Mouse (Mus musculus) stomach, embryonic 16.5 days (tissue): Measurements from ENCODE around the gene Map4k5. TPM values are rescaled to one million over a fixed set of nuclear protein-coding genes. Genes with fewer than 3 reads are reported as not detected.

Experiments used
- ATAC-seq: fragments of 200-750 bp; cut with Nextera tagmentation; 2 replicates; pipeline ENCODE4 v1.8.0; 2017; ENCODE audit warnings: moderate number of reproducible peaks, moderate TSS enrichment; ENCODE audit not compliant: insufficient read depth, low FRiP score
- H3K27ac ChIP-seq: fragments of 300-500 bp; sonication (generic); 2 replicates; pipeline ENCODE4 v1.5.1; 2014; ENCODE audit warnings: low read length
- H3K27me3 ChIP-seq: fragments of 300-500 bp; sonication (generic); 2 replicates; pipeline ENCODE4 v1.6.1; 2014; ENCODE audit warnings: low read length, control low read depth, mixed read lengths; ENCODE audit not compliant: control insufficient read depth, insufficient read depth
- H3K36me3 ChIP-seq: fragments of 300-500 bp; sonication (generic); 2 replicates; pipeline ENCODE4 v1.6.1; 2014; ENCODE audit warnings: low read length; ENCODE audit not compliant: control insufficient read depth, insufficient read depth
- H3K4me1 ChIP-seq: fragments of 300-500 bp; sonication (generic); 2 replicates; pipeline ENCODE4 v1.6.1; 2014; ENCODE audit warnings: low read length, control low read depth, mixed read lengths; ENCODE audit not compliant: control insufficient read depth, insufficient read depth
- H3K4me2 ChIP-seq: fragments of 300-500 bp; sonication (generic); 2 replicates; pipeline ENCODE4 v1.6.1; 2014; ENCODE audit warnings: low read depth, low read length, mixed read lengths
- H3K4me3 ChIP-seq: fragments of 300-500 bp; sonication (generic); replicated peaks from 2 replicates; pipeline ENCODE4 v1.5.1; 2014; ENCODE audit warnings: mild to moderate bottlenecking, low read length
- H3K9ac ChIP-seq: fragments of 300-500 bp; sonication (generic); 2 replicates; pipeline ENCODE4 v1.6.1; 2014; ENCODE audit warnings: low read length
- H3K9me3 ChIP-seq: fragments of 300-500 bp; sonication (generic); replicated peaks from 2 replicates; pipeline ENCODE4 v1.6.1; 2016; ENCODE audit warnings: low read length, control low read depth; ENCODE audit not compliant: control insufficient read depth
- WGBS: fragments of 180-500 bp; shearing (Covaris S2); extraction: QIAGEN DNeasy Blood & Tissue Kit; methylation state at CpG from one replicate; pipeline ENCODE4 v1.1.7; 2014; 5-methylcytosine and 5-hydroxymethylcytosine counted together
- microRNA counts: library from miRNA; unstranded; fragments of <30 nt; microRNA quantifications from one replicate; lab custom pipeline; 2016
- microRNA-seq: library from miRNA; unstranded; fragments of <30 nt; microRNA quantifications from one replicate; pipeline ENCODE4, GENCODE M21; 2016
- polyA plus RNA-seq: library from polyadenylated mRNA; unstranded; fragments of >200 nt; fragmentation: Nextera tagmentation; extraction: Ambion mirVana; gene quantifications from 2 replicates; pipeline ENCODE4 v1.2.1, GENCODE M21; 2015

The Map4k5 gene
- polyA plus RNA-seq, 1 experiment from 2014 or later = 24.3 TPM

GRCm38 (mm10) chr12:69759267-69759885 is 133.6 kb downstream of the Map4k5 start:
- Histone ChIP-seq H3K27ac (peak overlapping the region; percentile 77; the same call in 1 of the 2 replicates), H3K27me3 (no peaks in the 10 kb centered on the region), H3K9ac (no peak overlapping the region), H3K9me3 (no peaks in the 10 kb centered on the region), H3K4me3 (no peak overlapping the region), H3K36me3 (no peaks in the 10 kb centered on the region), H3K4me1 (peaks cover 30% of the 10 kb centered on the region), H3K4me2 (peak overlapping the region; percentile 63; the same call in 1 of the 2 replicates)
- 52% methylated on average over 3 of the region's 7 CpGs for WGBS
- ATAC-seq = no peak

DNA sequence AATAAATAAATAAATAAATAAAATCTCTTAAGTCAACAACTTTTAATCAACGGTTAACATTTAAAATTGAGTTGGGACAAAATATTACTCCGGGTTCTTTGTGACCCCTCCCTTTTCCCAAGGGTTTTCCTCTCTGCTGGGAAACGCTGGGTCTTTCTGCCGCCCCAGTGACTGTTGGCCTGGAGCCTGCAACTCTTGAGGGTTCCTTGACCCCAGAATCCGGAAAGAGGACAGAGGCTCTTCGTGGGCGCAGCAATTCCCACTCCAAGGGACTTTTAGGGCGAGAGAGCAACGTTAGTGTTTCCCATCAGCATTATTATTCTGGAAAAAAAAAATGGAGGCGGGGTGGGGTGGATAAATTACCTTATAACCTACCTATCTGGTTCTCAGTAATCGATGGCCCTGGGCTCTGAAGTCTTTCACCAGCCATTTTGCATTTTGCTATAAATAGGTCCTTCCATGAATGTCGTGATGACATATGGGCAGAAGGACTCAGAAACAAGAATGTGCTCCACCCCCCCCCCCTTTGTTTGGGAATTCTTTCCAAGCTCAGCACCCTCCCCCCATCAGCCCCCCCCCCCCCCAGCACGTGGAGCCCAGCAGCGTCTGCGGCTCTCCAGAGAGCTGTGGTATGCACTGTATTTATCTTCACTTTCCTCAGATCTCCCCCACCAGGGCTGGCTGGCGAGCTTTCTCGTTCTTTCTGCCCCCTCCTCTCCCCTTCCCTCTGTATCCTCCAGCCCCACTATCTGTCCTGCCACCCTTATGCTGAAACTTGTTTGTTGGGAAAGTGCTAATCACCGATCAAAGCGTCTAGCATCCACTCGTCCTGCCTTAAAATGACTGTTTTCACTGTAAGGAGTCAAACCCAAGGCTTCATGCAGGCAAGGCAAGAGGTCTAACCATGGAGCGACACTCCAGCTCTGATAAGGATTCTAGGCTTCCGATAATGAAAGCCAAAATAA is 134.5 kb downstream of the Map4k5 start:
- Histone ChIP-seq H3K27ac (peak overlapping the region; percentile 77), H3K4me3 (peak overlapping the region; percentile 36)
- peak; percentile 51; the same call in 1 of the 2 replicates for ATAC-seq

GRCm38 (mm10) chr12:69757418-69758141 is 135.4 kb downstream of the Map4k5 start:
- H3K36me3 ChIP-seq = no peaks in the 10 kb centered on the region
- peak overlapping the region; percentile 73 for H3K27ac ChIP-seq
- H3K9ac ChIP-seq = peak overlapping the region; percentile 65
- H3K4me2 ChIP-seq = peak overlapping the region; percentile 63
- no peaks in the 10 kb centered on the region for H3K9me3 ChIP-seq
- 5% methylated on average over 22 of the region's 22 CpGs for WGBS
- ATAC-seq = peak; percentile 88
- H3K4me3 ChIP-seq = peak overlapping the region; percentile 36
- no peaks in the 10 kb centered on the region for H3K27me3 ChIP-seq
- peaks cover 30% of the 10 kb centered on the region for H3K4me1 ChIP-seq

More for the DNA sequence above, 134.5 kb downstream of the Map4k5 start:
- Histone ChIP-seq H3K9ac (peak overlapping the region; percentile 61), H3K4me1 (peaks cover 30% of the 10 kb centered on the region), H3K9me3 (no peaks in the 10 kb centered on the region), H3K4me2 (peak overlapping the region; percentile 63), H3K27me3 (no peaks in the 10 kb centered on the region), H3K36me3 (no peaks in the 10 kb centered on the region)
- 5% methylated on average over 22 of the region's 22 CpGs for WGBS

DNA sequence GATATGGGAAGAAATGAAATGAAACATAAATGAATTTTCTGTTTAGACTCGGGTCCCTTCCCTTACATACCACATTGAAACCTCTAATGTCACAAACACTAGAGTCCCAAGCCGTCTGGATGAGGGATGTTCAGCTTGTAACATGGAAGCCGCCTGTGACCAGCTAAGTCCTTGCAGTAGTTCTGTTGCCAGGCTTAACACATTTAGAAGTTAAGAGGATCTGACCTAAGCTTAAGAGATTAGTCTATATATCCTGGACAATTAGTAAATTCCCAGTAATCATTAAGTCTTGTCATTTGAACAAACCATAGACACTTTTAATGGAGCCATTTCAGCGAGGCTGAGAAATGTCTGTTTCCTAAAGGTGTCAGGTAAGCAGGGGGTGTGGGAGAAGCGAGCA is 137.0 kb downstream of the Map4k5 start:
- H3K27ac ChIP-seq = no peak overlapping the region
- H3K4me1 ChIP-seq = peaks cover 30% of the 10 kb centered on the region
- no peak overlapping the region for H3K4me2 ChIP-seq
- WGBS = 80% methylated on average over 5 of the region's 5 CpGs
- H3K4me3 ChIP-seq = no peak overlapping the region
- H3K27me3 ChIP-seq = no peaks in the 10 kb centered on the region
- no peak overlapping the region for H3K9ac ChIP-seq
- H3K9me3 ChIP-seq = no peaks in the 10 kb centered on the region
- no peaks in the 10 kb centered on the region for H3K36me3 ChIP-seq
- ATAC-seq = no peak

DNA sequence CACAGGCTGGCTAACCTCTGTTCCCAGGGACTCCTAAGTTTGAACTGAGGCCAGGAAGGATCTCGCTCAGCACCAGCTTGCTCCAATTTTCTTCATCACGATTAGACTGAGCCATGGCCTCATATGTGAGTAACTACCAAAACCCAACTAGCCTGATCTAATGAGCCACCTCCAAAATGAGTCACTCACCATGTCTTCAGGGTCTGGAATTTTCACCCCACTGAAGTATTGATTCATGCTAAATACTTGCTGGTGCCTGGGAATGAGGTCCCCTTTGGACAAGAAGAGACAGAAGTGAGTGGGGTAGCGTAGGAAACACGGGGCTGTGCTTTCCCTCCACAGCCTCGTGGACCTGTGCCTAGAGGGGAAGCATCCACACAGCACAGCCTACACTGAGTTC is 139.1 kb downstream of the Map4k5 start:
- Histone ChIP-seq H3K4me1 (peaks cover 24% of the 10 kb centered on the region), H3K27me3 (no peaks in the 10 kb centered on the region), H3K9ac (no peak overlapping the region), H3K4me3 (no peak overlapping the region), H3K9me3 (no peaks in the 10 kb centered on the region), H3K36me3 (no peaks in the 10 kb centered on the region), H3K4me2 (no peak overlapping the region), H3K27ac (no peak overlapping the region)
- 75% methylated on average over 5 of the region's 5 CpGs for WGBS
- no peak for ATAC-seq

MicroRNA genes within 50 kb of the gene (microRNA counts, 519-probe panel; counts per million panel counts)
- not detected for microRNA mmu-miR-681 (lab: Ali Mortazavi, UCI)

Small RNA genes within 50 kb of the gene (microRNA-seq; reads per million reads assigned to microRNA genes)
- not detected for gene Mir681

Other genes with a start within 250 kb of the Map4k5 start
- 8.2 and 11.8 TPM in 2 replicates for gene Sos2, start 211.3 kb downstream of the Map4k5 start, polyA plus RNA-seq
- gene L2hgdh, start 168.3 kb downstream of the Map4k5 start, polyA plus RNA-seq = 18.3 and 21.7 TPM in 2 replicates
- gene Atp5s, start 168.2 kb downstream of the Map4k5 start, polyA plus RNA-seq = 25.1 and 25.5 TPM in 2 replicates
- 2.6 and 2.8 TPM in 2 replicates for gene Cdkl1, start 101.9 kb downstream of the Map4k5 start, polyA plus RNA-seq
- 4.5 and 7.2 TPM in 2 replicates for gene Atl1, start 586 bp downstream of the Map4k5 start, polyA plus RNA-seq
- 0.36 and 0.68 TPM in 2 replicates for gene Sav1, start 93.8 kb upstream of the Map4k5 start, polyA plus RNA-seq
- 10.0 and 10.7 TPM in 2 replicates for gene Nin, start 220.5 kb upstream of the Map4k5 start, polyA plus RNA-seq